Mouse (Mus musculus): ENCODE measurements at regions not wholly inside any gene's neighbourhood (a gene's known extent, or its start where the extent isn't known, plus 50 kb on each side); places are given as distances from the start of the nearest gene placed in this dataset.
A peak's percentile ranks its signal among the peaks of the same experiment; 100 is the strongest.

DNA sequence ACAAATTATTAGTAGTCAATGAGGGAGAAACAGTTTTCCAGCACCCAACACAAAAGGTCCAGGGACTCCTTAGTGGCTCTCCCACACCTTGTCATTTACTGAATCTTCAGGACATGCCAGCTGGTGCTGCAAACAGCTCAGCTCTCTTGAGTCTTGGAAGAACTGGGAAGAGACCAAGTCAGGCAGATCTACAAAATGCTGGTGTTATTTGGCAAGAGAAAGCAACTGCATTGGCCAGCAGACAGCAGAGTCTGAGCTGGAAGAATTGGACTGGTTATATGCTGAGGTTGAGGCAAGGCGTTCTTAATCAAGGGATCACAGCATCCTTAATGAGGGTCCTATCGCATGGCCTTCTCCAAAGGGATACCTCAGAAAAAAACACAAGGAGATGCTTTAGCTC is 124.2 kb upstream of the Lef1 start:
- intact Hi-C loops (cut with DNase I; ENCODE audit: low total_unique reads): no loop called here
- DNase-seq: no peak

DNA sequence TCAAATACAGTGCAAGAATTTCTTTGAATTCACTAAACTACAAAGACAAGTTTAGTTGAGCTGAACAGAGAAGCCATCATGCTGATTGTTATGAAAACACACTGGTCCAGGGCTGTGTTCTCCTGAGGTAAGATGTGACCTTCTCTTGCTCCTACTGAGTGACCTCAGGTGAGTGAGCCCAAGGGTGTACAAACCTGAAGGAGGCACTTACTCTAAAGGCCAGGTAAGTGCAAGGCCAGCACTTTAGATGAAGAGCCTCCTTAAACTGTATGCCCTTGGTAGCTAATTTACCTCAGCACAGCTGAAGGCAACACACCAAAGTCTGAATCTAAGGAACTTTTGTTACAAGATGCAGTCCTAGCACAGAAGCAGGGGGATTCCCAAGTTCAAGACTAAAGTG is 128.7 kb upstream of the Lef1 start:
- DNase-seq: no peak
- intact Hi-C loops (cut with DNase I; ENCODE audit: low total_unique reads): no loop called here

DNA sequence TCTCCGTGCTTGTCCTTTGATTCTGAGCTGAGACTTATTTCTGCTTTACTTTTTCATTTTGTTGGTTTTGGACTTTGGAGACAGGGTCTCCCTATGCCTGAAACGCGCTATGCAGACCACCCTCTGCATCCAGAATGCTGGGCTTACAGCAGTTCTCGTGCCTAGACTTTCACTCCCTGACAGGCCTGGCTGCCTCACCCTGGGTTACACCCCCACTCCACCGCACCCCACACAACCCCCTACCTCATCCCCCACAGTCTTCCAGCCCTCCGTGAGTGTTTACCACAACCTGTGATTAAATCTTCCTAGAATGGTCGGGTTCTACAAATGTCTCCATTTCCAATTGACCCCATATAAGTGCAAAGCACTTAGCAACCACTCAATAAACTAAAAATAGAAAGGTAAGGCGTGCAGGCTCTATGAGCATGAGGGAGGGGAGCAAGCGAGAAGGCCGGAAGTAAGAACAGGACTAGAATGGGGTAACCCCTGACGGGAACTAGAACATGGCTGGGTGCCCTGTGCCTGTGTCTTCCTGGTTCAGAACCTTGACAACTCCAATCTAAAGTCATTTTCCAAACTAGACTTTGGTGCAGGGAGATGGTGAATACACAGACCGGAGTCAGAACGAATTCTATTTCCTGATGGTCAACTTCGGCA is 131.2 kb upstream of the Lef1 start:
- intact Hi-C loops (cut with DNase I; ENCODE audit: low total_unique reads): no loop called here
- DNase-seq: no peak

DNA sequence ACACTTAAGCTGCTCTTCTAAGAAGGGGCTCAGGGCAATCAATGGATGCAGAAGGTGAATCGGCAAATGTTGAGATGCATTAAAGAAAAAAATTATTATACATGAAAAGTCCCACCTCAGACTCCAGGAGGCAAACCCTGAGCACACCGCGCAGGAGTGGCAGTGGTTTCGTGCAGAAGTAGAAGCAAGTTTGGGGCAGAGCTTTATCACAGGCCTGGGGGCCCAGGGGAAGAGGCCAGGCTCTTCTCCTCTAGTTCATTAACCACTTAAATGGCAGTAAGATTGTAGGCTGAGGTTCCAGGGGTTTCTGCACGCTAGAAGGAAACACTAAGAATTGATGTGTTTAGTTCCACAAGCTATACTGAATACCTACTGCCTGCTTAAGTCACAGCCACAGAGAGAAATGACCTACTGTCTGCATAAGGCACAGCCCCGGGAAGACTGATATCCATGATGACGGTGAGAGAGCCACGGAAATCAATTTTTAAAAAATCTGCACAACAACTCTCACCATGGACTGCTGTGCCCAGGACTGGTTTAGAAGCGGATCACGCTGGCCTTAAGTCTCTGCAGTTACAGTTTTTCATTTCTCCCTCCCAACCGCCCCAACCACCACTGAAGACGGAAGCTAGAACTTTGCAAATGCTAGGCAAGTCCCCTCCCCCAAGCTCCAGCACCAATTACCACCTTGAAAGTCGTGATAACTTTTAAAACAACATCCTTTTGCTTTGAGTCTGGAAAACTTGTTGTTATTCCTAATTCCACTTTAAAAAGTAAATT is 132.2 kb upstream of the Lef1 start:
- no peak for DNase-seq
- intact Hi-C loops (cut with DNase I; ENCODE audit: low total_unique reads): no loop called here

DNA sequence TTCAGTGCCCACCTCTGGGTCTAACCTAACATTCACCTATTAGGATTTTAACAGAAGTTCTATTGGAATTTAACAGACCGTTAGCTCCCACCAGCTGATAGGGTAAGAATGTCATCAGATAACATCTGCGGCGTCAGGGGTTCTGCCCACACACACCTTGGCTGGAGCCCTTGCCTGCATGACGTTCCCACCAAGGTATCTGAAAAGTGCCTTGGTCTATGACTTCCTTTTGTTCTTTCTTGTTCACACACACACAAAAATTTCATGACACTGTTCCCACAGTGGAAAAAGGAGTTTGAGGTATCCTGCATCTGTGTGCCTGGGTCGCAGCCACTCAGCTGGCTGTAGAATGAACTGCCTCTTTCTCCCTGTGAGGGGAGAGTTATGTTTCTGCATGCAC is 134.1 kb upstream of the Lef1 start:
- intact Hi-C loops (cut with DNase I; ENCODE audit: low total_unique reads): no loop called here
- no peak for DNase-seq

DNA sequence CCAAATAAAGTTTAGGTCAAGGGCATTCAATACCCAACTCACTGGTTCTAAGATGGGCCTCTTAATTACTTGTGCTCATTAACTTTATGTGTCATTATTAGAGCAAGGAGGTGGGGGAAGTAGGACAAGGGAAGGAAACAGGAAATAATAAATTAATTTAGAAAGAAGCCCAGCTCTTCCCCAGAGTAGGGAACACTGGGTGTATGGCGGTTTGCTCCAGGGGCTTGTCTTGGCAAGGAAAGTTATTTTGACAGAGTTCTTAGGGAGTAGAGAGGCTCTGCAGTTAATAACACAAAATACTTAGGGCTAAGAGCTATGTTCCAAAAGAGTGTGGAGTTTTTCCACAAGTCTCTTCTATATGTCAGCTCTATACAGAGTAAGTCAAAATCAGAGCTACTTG is 135.0 kb upstream of the Lef1 start:
- no peak for DNase-seq
- intact Hi-C loops (cut with DNase I; ENCODE audit: low total_unique reads): no loop called here

DNA sequence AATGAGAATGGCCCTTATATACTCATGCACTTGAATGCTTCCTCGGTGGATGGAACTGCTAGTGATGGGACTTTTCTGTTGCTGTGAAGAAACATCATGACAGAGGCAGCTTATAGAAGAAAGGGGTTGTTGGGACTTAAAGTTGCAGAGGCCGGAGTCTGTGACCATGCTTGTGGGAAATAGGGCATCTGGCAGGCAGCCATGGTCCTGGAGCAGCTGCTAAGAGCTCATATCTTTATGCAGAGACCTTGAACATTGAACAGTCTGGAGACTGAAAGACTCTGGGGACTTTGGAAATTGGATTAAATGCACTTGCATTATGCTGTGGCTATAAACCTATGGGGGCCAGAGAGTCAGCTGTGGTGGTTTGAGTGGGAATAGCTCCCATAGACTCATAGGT is 138.1 kb upstream of the Lef1 start:
- DNase-seq: peak; percentile 9
- intact Hi-C loops (cut with DNase I; ENCODE audit: low total_unique reads): no loop called here

DNA sequence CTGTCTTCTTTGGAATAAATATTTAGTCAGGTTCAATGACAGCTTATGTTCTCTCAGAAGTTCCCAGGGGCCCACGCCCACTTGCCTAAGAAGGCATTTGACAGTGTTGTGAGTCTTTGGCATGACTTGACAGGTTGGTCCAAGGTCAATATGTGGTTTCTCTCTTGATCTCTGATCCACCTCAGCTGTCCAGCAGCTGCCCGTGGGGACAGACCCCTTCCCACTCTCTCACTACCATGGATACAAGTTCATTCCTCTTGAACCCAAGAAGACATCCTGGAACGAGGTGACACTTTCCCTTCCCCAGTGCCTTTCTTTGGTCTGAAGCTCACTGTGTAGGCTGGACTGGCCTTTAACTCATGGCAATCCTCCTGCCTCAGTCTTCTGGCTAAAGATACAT is 145.0 kb upstream of the Lef1 start:
- intact Hi-C loops (cut with DNase I; ENCODE audit: low total_unique reads): no loop called here
- DNase-seq: no peak

DNA sequence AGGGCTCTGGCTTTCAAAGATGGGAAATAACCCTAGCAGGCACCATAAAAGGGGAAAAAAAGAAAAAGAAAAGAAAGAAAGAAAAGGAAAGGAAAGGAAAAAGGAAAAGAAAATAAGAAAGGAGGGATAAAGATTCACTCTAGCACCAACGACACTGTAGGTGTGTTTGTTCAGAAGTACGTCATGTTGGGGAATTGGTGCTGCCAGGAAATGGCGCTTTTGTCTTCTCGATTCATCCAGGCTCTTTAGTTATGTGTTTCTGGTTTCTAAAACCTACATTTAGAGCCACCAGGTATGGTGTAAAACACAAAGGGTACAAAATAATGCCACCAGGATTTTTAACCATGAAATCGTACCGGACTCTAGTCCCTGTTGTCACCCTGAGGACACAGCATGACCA is 146.2 kb upstream of the Lef1 start:
- intact Hi-C loops (cut with DNase I; ENCODE audit: low total_unique reads): no loop called here
- DNase-seq: no peak

DNA sequence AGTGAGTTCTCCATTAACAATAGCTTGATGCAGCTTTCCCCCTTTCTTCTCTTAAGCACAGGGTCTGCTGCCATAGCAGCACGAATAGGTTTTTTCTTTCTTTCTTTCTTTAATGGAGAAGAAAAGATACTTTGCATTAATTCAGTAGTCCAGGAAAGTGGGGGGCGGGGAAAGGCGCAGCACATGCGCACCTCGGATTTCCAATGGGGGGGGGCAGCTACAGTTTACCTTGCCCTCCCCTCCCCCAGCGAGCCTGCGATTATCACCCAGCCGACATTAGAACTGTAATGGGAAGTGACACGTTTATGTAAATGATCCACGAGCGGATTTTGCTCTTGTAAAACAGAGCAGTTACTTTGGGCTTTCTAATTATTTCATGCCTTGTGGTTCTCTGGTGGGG is 146.6 kb upstream of the Lef1 start:
- DNase-seq: no peak
- intact Hi-C loops (cut with DNase I; ENCODE audit: low total_unique reads): no loop called here

DNA sequence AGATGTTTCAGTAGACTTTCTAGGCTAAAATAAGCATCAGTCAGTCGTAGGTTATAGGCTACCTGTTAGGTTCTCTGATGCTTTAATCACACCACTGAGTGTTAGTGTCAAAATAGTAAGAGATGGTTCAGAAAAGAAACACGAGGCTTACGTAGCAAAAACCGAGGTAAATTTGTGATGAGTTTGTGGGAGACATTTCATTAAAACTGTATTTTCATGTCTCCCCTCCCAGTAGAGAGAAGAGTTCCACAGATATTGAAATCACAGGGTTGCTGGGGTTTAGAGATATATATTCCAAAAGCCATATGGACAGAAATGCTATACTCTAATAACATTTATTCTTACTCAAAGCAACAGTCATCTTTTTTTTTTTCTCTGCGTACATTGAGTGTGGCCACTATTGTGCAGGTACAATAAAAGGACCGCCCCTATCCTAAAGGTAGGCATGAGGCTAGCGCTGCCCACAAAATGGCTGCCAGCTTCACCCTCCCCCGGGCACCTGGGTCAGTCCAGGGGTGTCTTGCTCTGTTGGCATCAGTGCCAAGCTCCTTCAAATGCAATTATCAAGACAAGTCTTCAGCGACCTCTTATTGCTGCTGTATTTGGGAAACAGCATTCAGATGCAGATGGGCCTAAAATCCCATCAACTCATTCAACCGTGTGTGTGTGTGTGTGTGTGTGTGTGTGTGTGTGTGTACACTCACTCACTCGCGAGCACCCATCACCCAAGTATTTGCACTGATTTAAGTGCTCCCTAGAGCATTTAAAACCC is 147.4 kb upstream of the Lef1 start:
- intact Hi-C loops (cut with DNase I; ENCODE audit: low total_unique reads): no loop called here

DNA sequence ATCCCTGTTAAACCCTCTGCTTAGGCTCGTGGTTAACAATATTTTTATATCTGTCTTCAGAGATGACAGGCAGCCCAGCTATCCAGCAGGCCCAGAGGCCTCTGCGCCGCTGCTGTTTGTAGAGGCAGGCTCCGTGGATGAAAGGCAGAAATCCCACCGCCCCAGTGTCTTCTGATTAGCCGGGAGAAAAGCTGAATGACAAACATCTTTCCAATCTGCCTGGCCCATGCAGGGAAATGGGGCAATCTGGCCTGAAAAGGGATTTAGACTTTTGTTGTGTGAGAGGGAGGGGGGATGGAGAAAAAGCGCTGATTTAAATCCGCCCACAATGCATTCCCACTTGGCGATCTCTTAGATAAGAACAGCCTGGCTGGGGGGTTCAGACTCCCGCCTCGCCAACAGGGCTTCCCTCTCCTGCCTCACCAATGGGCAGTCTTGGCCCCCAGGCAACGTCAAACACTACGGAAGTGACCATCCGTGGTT is 148.1 kb upstream of the Lef1 start:
- DNase-seq: no peak
- intact Hi-C loops (cut with DNase I; ENCODE audit: low total_unique reads): no loop called here

More for the DNA sequence above, 147.4 kb upstream of the Lef1 start:
- no peak for DNase-seq

DNA sequence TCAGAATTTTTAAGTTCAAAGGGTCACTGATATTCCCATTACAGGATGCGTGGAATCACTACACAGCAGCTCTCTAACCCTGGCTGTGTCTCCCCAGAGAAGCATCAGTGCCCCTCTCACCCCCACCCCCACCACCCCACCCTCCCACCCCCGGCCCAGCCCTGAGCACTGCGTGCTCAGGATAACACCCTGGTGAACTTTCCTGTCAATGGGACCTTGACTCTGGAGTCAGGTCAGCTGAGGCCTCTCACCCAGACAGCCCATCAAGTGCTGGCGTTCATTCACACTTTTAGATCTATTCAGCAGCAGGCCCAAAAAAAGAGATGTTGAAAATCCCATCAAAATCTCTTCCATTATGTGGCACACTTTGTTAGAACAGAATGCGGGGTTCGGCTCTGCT is 148.6 kb upstream of the Lef1 start:
- intact Hi-C loops (cut with DNase I; ENCODE audit: low total_unique reads): no loop called here
- DNase-seq: no peak

DNA sequence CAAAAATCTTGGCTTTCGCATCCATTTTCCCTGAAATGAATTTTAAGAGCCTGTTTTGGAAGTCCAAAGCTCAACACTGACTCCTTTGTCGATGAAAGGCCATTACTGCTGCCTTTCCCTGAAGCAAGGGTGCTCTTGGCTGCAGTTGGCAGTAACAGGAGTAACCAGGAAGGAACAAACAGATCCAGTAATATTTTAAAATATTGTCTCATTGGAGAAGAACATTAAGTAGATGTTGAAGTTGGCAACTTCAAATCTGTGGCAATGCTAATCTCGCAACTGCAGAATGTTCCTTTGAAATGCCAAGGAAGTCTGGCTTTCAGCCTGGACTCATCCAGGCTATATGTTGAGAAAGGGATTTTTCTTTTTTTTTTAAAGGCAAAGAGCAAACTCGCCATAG is 154.3 kb upstream of the Lef1 start:
- intact Hi-C loops (cut with DNase I; ENCODE audit: low total_unique reads): no loop called here

DNA sequence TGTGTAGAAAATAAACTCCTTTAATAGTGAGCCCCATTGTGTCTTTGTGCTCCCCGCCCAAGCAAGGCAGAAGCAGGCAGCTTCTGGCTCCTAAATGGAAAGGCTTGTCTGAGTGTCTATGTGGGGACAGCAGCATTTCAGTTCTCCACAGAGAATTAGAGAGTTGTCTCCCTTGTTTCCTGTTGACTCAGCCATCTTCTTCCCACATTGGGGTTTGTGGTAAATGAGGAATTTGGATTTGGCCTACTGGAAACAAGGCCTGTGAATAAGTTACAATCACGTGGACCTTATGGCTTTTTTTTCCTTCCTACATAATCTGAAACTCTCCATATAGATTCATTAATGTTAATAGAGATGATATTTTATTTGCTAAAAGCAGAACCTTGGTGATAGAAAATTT is 158.9 kb upstream of the Lef1 start:
- DNase-seq: no peak
- intact Hi-C loops (cut with DNase I; ENCODE audit: low total_unique reads): no loop called here

More for the DNA sequence above, 154.3 kb upstream of the Lef1 start:
- DNase-seq: no peak

DNA sequence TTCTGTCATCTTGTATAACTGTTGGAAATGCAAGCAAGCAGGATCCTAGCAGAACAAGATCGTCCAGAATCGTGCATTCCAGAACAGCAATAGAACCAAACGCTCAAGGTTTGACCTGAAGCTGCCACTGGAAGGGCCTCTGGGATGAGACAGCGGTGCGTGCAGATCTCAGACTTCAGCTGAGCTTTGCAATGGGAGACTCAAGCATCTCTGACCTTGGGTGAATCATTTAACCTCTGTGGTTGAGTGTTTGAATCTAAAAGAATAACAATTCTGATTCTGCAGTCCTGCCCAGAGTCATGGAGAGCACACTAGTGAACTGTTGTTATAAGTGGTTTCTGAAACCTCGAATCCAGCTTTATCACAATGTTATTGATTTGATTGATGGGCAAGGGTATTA is 159.4 kb upstream of the Lef1 start:
- intact Hi-C loops (cut with DNase I; ENCODE audit: low total_unique reads): no loop called here
- DNase-seq: no peak

DNA sequence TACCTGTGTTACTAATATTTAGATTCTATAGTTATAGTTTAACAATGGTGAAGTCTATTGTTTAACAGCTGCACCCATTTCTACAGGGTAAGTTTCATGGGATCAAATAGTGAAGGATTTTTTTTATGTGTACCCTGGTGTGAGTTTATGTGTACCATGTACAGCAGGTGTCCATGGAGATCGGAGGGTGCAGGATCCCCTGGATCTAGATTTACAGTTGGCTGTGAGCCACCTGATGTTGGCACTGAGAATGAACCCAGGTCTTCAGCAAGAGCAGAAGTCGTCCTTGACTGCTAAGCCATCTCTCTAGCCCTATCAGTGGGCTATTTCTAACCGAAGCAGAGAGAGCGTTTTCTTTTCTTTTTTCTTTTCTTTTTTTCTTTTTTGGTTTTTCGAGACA is 162.4 kb upstream of the Lef1 start:
- DNase-seq: no peak
- intact Hi-C loops (cut with DNase I; ENCODE audit: low total_unique reads): no loop called here

DNA sequence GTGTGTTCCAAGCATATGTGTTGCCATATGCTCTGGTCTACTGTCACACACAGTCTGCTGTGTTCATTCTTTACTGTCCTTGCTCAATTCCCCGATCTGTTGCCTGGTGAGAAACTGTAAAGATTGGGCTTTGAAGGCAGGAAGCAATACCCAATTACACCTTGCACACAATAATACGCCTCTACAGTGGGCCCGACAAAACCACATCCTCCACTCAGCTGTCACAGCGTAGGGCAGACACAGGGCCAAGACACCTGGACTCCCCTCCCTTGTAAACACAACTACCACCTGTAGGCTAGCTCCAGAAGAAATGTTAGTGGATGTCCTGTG is 163.0 kb upstream of the Lef1 start:
- intact Hi-C loops (cut with DNase I; ENCODE audit: low total_unique reads): no loop called here
- DNase-seq: no peak

DNA sequence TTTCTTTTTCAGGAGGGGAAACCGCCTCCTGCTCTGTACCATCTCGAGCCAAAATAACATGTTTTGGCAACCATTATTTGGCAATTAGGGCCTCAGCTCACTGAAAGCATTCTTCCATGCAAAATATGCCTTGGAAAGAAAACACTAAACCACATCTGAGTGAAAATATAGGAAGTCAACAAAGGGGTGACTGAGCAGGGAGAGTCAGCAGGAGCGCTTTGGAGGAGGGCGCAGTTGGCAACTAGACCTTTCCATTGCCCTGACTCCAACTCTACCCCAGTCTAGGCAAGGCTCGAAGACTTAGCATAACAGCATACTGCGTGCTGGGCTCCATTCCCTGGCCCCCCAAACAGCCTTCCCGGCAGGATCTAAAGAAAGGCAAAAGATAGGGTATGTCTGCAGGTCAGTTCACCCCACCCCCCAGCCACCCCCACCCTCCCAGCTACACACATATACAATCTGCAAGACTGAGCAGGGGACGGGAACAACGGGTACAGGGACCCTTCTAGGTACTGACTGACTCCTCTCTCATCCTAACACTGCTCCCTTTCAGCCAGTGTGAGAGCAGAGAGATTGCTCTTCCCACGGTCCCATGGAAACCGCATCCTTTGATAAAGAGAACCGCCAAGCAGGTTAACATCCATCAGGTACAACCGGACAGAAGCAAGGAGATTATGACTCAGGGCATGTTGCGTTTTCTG is 163.5 kb upstream of the Lef1 start:
- intact Hi-C loops (cut with DNase I; ENCODE audit: low total_unique reads): no loop called here
- no peak for DNase-seq

DNA sequence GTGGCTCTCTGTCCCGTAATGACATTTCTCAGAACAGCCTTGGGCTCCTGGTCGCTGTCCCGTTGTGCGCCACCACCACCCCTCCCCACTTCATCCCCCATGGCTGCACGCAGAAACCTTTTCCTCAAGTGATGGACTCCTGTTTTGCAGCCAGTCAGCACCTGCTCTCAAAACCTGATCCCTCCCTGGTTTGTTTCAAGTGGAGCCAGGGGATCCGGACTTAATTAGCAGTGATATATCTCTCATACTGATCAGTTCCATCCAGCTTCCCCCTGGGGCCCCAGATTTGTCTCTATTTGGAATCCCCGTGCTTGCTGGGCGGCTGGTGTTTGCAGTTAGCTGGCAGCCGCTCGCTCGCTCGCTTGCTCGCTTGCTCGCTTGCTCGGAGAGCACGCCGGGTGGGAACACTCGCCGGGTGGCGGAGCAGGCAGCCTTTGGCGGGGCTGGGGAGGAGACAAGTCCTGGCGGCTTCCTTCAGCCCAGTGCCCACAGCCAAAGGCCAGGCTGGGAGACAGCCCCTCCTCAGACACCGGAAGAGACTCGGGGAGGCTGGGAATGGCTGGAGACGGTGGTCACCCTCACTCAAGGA is 164.3 kb upstream of the Lef1 start:
- peak; percentile 40 for DNase-seq
- intact Hi-C loops (cut with DNase I; ENCODE audit: low total_unique reads): no loop called here

All from gastrocnemius, postnatal 14 days (tissue).